Mouse (Mus musculus) cerebellum, adult 11 months (tissue): ENCODE data around the gene Rfx4.

ENCODE experiments used
- DNase-seq: peaks from one replicate; pipeline ENCODE4 v3.0.0; 2022

Rfx4 gene

GRCm38 (mm10) chr10:84815676-84816436 lies 60.0 kb downstream of the Rfx4 start:
- DNase-seq, result no peak

GRCm38 (mm10) chr10:84817086-84817869 lies 61.4 kb downstream of the Rfx4 start:
- DNase-seq, result no peak

- no peak for DNase-seq
Measured at GRCm38 (mm10) chr10:84819669-84820068, 63.8 kb downstream of the Rfx4 start.

- no peak for DNase-seq
Measured at GRCm38 (mm10) chr10:84820230-84820629, 64.4 kb downstream of the Rfx4 start.

- no peak for DNase-seq
Measured at GRCm38 (mm10) chr10:84822741-84823151, 66.9 kb downstream of the Rfx4 start.

- no peak for DNase-seq
Measured at GRCm38 (mm10) chr10:84823621-84824020, 67.8 kb downstream of the Rfx4 start.

GRCm38 (mm10) chr10:84829009-84829408 lies 73.1 kb downstream of the Rfx4 start:
- no peak for DNase-seq

GRCm38 (mm10) chr10:84835596-84835995 lies 79.7 kb downstream of the Rfx4 start:
- no peak for DNase-seq

GRCm38 (mm10) chr10:84836104-84836503 lies 80.2 kb downstream of the Rfx4 start:
- peak; percentile 10 for DNase-seq

GRCm38 (mm10) chr10:84837355-84837754 lies 81.5 kb downstream of the Rfx4 start:
- no peak for DNase-seq

- DNase-seq, result no peak
Measured at GRCm38 (mm10) chr10:84838850-84839473, 83.1 kb downstream of the Rfx4 start.

- no peak for DNase-seq
Measured at GRCm38 (mm10) chr10:84846638-84847037, 90.8 kb downstream of the Rfx4 start.

GRCm38 (mm10) chr10:84851981-84852979 lies 96.4 kb downstream of the Rfx4 start:
- peak; percentile 89 for DNase-seq

GRCm38 (mm10) chr10:84854059-84854458 lies 98.2 kb downstream of the Rfx4 start:
- DNase-seq, result no peak

- DNase-seq, result no peak
Measured at GRCm38 (mm10) chr10:84855466-84855865, 99.6 kb downstream of the Rfx4 start.

- no peak for DNase-seq
Measured at GRCm38 (mm10) chr10:84858371-84858770, 102.5 kb downstream of the Rfx4 start.

GRCm38 (mm10) chr10:84858806-84859496 lies 103.1 kb downstream of the Rfx4 start:
- no peak for DNase-seq

- DNase-seq, result no peak
Measured at GRCm38 (mm10) chr10:84859556-84860380, 103.9 kb downstream of the Rfx4 start.

- no peak for DNase-seq
Measured at GRCm38 (mm10) chr10:84863488-84863887, 107.6 kb downstream of the Rfx4 start.

GRCm38 (mm10) chr10:84867577-84867976 lies 111.7 kb downstream of the Rfx4 start:
- DNase-seq, result no peak

- DNase-seq, result no peak
Measured at GRCm38 (mm10) chr10:84871285-84871684, 115.4 kb downstream of the Rfx4 start.
